Mouse (Mus musculus) liver, embryonic 14.5 days (tissue): ENCODE data around the gene Pbxip1. TPM values are rescaled to one million over a fixed set of nuclear protein-coding genes. Genes with fewer than 3 reads are reported as not detected.

Experiments
- ATAC-seq: fragments of 200-750 bp; cut with Nextera tagmentation; 2 replicates; pipeline ENCODE4 v1.8.0; 2017; ENCODE audit warnings: moderate number of reproducible peaks, mild to moderate bottlenecking, moderate library complexity; ENCODE audit not compliant: insufficient read depth
- DNase-seq, 3 experiments: peaks; one replicate each; pipeline ENCODE4 v3.0.0-alpha.2; 2012 to 2013; ENCODE audit warnings: low read depth in 3 of 3, low spot score in 3 of 3
- H3K27ac ChIP-seq: fragments of 300-500 bp; sonication (generic); 2 replicates; pipeline ENCODE4 v1.5.1; 2014; ENCODE audit warnings: moderate library complexity, mild to moderate bottlenecking, control low read depth, inconsistent platforms
- H3K27me3 ChIP-seq: fragments of 300-500 bp; sonication (generic); 2 replicates; pipeline ENCODE4 v1.6.1; 2014; ENCODE audit warnings: mild to moderate bottlenecking, low read length, moderate library complexity; ENCODE audit not compliant: control insufficient read depth, insufficient read depth
- H3K36me3 ChIP-seq: fragments of 300-500 bp; sonication (generic); replicated peaks from 2 replicates; pipeline ENCODE4 v1.6.1; 2014; ENCODE audit warnings: low read depth; ENCODE audit not compliant: control insufficient read depth, insufficient read depth
- H3K4me1 ChIP-seq, 2 experiments: fragments of 200-500 bp in 1 of 2; fragments of 300-500 bp in 1 of 2; sonication (generic) in 1 of 2; replicated peaks; 2 replicates each; pipeline ENCODE4 v1.6.1; 2012 to 2014; ENCODE audit warnings: antibody characterized with exemption in 1 of 2, inconsistent platforms in 1 of 2, low read length in 1 of 2; ENCODE audit not compliant: control insufficient read depth in 2 of 2, insufficient read depth in 2 of 2
- H3K4me2 ChIP-seq: fragments of 300-500 bp; sonication (generic); 2 replicates; pipeline ENCODE4 v1.6.1; 2014; ENCODE audit warnings: low read depth, mild to moderate bottlenecking, control low read depth, moderate library complexity
- H3K4me3 ChIP-seq, 2 experiments: fragments of 200-500 bp in 1 of 2; fragments of 300-500 bp in 1 of 2; sonication (generic) in 1 of 2; 2 replicates each; pipeline ENCODE4 v1.5.1; 2012 to 2014; ENCODE audit warnings: low read depth in 2 of 2, low read length in 2 of 2, mild to moderate bottlenecking in 2 of 2, control low read depth in 1 of 2, inconsistent platforms in 1 of 2, moderate library complexity in 1 of 2; ENCODE audit not compliant: insufficient read depth in 1 of 2
- H3K9ac ChIP-seq: fragments of 300-500 bp; sonication (generic); replicated peaks from 2 replicates; pipeline ENCODE4 v1.6.1; 2014; ENCODE audit warnings: mild to moderate bottlenecking, control low read depth, moderate library complexity
- H3K9me3 ChIP-seq: fragments of 300-500 bp; sonication (generic); 2 replicates; pipeline ENCODE4 v1.6.1; 2016; ENCODE audit warnings: low read length, mixed read lengths; ENCODE audit not compliant: control insufficient read depth
- CTCF ChIP-seq: IDR thresholded peaks from 2 replicates; pipeline ENCODE4 v1.5.1; 2016; ENCODE audit warnings: antibody characterized with exemption, low read depth, control low read depth
- EP300 ChIP-seq: IDR thresholded peaks from 2 replicates; pipeline ENCODE4 v1.6.1; 2016; ENCODE audit warnings: antibody characterized with exemption, low read depth
- WGBS: fragments of 180-500 bp; shearing (Covaris S2); extraction: QIAGEN DNeasy Blood & Tissue Kit; methylation state at CpG from one replicate; pipeline ENCODE4 v1.1.7; 2014; ENCODE audit not compliant: insufficient replicate concordance; 5-methylcytosine and 5-hydroxymethylcytosine counted together
- polyA plus RNA-seq, 2 experiments: library from polyadenylated mRNA; depleted of rRNA in 1 of 2; stranded (reverse) in 1 of 2; unstranded in 1 of 2; fragments of >200 nt; fragmentation: Nextera tagmentation in 1 of 2; extraction: Ambion mirVana in 1 of 2; gene quantifications; 2 replicates each; pipeline versions ENCODE4 v1.2.1 to v1.2.3; 2012 to 2014

The Pbxip1 gene
- polyA plus RNA-seq, 2 experiments = 2.8 to 3.1 TPM

- peak overlapping the region in 1 of 2 experiments; percentile 61; a peak in 2 of 4 replicates for H3K4me3 ChIP-seq
- no peak for DNase-seq
- ATAC-seq = no peak
- H3K4me1 ChIP-seq = peaks cover 9 to 16% of the 10 kb centered on the region in 2 experiments
- whole genome bisulfite sequencing = under 1% methylated on average over 4 of the region's 4 CpGs
- no peaks in the 10 kb centered on the region for H3K36me3 ChIP-seq
- no peaks in the 10 kb centered on the region for H3K9me3 ChIP-seq
- H3K4me2 ChIP-seq = peak overlapping the region; percentile 98
- H3K9ac ChIP-seq = peak overlapping the region; percentile 66
- peaks cover 17% of the 10 kb centered on the region for H3K27me3 ChIP-seq
- no peak overlapping the region for H3K27ac ChIP-seq
- TF ChIP-seq CTCF (no peak), EP300 (no peak)
Measured at GRCm38 (mm10) chr3:89396654-89397005, 39.9 kb upstream of the Pbxip1 start.

- Histone ChIP-seq H3K4me1 (peaks cover 0 to 6% of the 10 kb centered on the region in 2 experiments; a peak in 1 of 4 replicates), H3K4me2 (no peak overlapping the region), H3K9ac (no peak overlapping the region), H3K27me3 (no peaks in the 10 kb centered on the region), H3K27ac (no peak overlapping the region), H3K36me3 (0 out of 2 replicates have a peak, but pooled peaks cover 2% of the 10 kb centered on the region), H3K4me3 (no peak overlapping the region), H3K9me3 (no peaks in the 10 kb centered on the region)
- ATAC-seq (no peak), DNase-seq (no peak)
- 80% methylated on average over 7 of the region's 7 CpGs for WGBS
- TF ChIP-seq CTCF = no peak
- no peak for TF ChIP-seq EP300
Measured at GRCm38 (mm10) chr3:89401329-89401728, 35.2 kb upstream of the Pbxip1 start.

GRCm38 (mm10) chr3:89402693-89403092, 33.8 kb upstream of the Pbxip1 start, which contains the start of gene Lenep:
Gene Lenep, minus strand, starts transcription at chr3:89402793.
- Histone ChIP-seq H3K4me2 (no peak within 1 kb of the TSS), H3K36me3 (0 out of 2 replicates have a peak, but pooled peaks cover 2% of the 10 kb centered on the region), H3K9me3 (no peaks in the 10 kb centered on the region), H3K4me1 (no peaks in the 10 kb centered on the region), H3K27me3 (no peaks in the 10 kb centered on the region), H3K27ac (no peak within 1 kb of the TSS), H3K9ac (no peak within 1 kb of the TSS), H3K4me3 (no peak within 1 kb of the TSS)
- TF ChIP-seq CTCF = no peak
- TF ChIP-seq EP300 = no peak
- WGBS = 70% methylated on average over 5 of the region's 5 CpGs
- ATAC-seq (no peak), DNase-seq (no peak)

- Histone ChIP-seq H3K36me3 (0 out of 2 replicates have a peak, but pooled peaks cover 2% of the 10 kb centered on the region), H3K27me3 (no peaks in the 10 kb centered on the region), H3K27ac (no peak overlapping the region), H3K9me3 (no peaks in the 10 kb centered on the region), H3K4me3 (no peak overlapping the region), H3K4me1 (peaks cover 4 to 5% of the 10 kb centered on the region in 2 experiments), H3K9ac (no peak overlapping the region), H3K4me2 (no peak overlapping the region)
- TF ChIP-seq CTCF (no peak), EP300 (no peak)
- 84% methylated on average over 6 of the region's 6 CpGs for WGBS
- ATAC-seq (no peak), DNase-seq (no peak)
Measured at GRCm38 (mm10) chr3:89406887-89407286, 29.6 kb upstream of the Pbxip1 start.

GRCm38 (mm10) chr3:89408448-89408847, 28.1 kb upstream of the Pbxip1 start:
- H3K27me3 ChIP-seq = no peaks in the 10 kb centered on the region
- no peak overlapping the region for H3K27ac ChIP-seq
- no peak for ATAC-seq
- WGBS = 75% methylated on average over 16 of the region's 16 CpGs
- no peaks in the 10 kb centered on the region for H3K9me3 ChIP-seq
- peaks cover 2% of the 10 kb centered on the region; the same call in 1 of the 2 replicates for H3K36me3 ChIP-seq
- no peak overlapping the region for H3K4me2 ChIP-seq
- no peak overlapping the region for H3K4me3 ChIP-seq
- TF ChIP-seq EP300 (no peak), CTCF (no peak)
- DNase-seq = no peak
- peaks cover 4 to 6% of the 10 kb centered on the region in 2 experiments for H3K4me1 ChIP-seq
- H3K9ac ChIP-seq = no peak overlapping the region
